Mouse (Mus musculus) liver, postnatal 0 days (tissue): ENCODE data around the gene Kcnmb2.

Experiments
- CTCF ChIP-seq: sonication (generic); IDR thresholded peaks from 2 replicates; pipeline ENCODE4 v1.5.1; 2016; ENCODE audit warnings: antibody characterized with exemption, low read depth
- EP300 ChIP-seq: IDR thresholded peaks from 2 replicates; pipeline ENCODE4 v1.6.1; 2016; ENCODE audit warnings: antibody characterized with exemption, low read depth, mild to moderate bottlenecking

DNA sequence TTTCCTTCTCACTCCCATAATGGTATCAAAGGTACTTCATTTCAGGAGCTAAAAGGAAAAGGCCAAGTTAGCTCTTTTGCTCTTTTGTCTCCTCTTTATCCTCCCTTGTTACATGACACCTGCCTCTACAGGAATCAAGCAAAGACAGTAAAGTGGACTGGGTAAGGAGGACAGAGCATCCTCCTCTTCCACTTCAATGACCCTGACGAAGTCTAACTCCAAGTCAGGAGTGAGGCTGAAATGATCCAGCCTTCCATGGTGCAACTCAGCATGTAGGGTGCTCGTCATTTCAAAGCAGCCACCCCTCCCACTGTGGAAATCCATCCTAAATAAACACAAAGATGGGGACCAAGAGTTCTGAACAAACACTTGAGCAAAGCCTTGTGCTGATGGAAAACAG is 9.7 kb upstream of the Kcnmb2 start:
- TF ChIP-seq CTCF (no peak), EP300 (no peak)
